Mouse (Mus musculus): ENCODE data around the gene Cspg5. TPM values are rescaled to one million over a fixed set of nuclear protein-coding genes. Genes with fewer than 3 reads are reported as not detected.

Gene Cspg5
- 0.24 TPM for polyA plus RNA-seq (2012; fragmentation: generic; extraction: Trizol)

DNA sequence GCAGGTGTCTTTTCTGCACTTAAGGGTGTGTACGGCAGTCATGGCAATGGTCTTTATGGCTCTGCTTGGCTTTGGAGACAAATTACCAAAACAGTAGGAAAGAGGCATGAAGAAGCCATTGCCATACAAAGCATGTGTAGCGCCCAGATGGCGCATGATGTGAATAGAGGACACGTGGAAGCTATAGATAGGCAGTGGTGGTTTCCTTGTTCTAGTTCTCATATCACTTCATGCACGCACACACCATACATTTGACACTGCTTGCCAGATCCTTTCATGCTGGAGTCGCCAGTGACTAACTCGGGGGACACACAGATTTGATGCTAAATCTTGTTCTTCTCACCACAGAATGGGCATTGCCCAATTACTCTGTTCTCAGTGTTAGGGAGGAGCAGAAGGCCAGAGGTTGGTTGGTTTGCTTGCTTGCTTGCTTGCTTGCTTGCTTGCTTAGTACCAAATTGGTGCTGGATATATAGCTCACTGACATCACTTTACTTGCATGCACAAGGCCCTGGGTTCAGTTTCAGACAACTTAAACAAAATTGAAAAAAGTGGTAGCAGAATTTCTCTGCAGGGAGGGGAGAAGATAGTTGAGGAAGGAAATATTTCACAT is at the start of gene Cspg5:
Gene Cspg5, plus strand, starts transcription at position 563 of the 613 bp plus-strand sequence.
- Histone ChIP-seq H3K4me3 (no peak within 1 kb of the TSS), H3K4me2 (ENCODE audit: low read depth) (no peak within 1 kb of the TSS), H3K36me3 (ENCODE audit: control insufficient read depth, insufficient read depth) (peaks cover 2% of the 10 kb centered on the region), H3K27me3 (ENCODE audit: control insufficient read depth, insufficient read depth, insufficient read length) (no peaks in the 10 kb centered on the region), H3K79me2 (ENCODE audit: control insufficient read depth, insufficient read depth) (no peaks in the 10 kb centered on the region), H3ac (ENCODE audit: control insufficient read depth, insufficient read length) (no peak within 1 kb of the TSS)
- TF ChIP-seq MAX (IDR thresholded peaks at IDR 0.05; ENCODE audit: low read depth) = no peak
- no peak for TF ChIP-seq CEBPB (IDR thresholded peaks at IDR 0.05; ENCODE audit: insufficient read depth, poor library complexity, severe bottlenecking)
- no peak for TF ChIP-seq SRF (IDR thresholded peaks at IDR 0.05; ENCODE audit: control insufficient read depth, insufficient read length, low read depth)
- no peak for TF ChIP-seq POLR2AphosphoS2 (IDR thresholded peaks at IDR 0.05; ENCODE audit: insufficient read length, low read depth)
- TF ChIP-seq MYOD1 (IDR thresholded peaks at IDR 0.05; ENCODE audit: control insufficient read depth in 1 of 3, insufficient read length in 2 of 3, low read depth in 2 of 3) = no peak
- no peak for TF ChIP-seq TCF3 (IDR thresholded peaks at IDR 0.05; ENCODE audit: insufficient read length, low read depth)
- no peak for TF ChIP-seq POLR2A (IDR thresholded peaks at IDR 0.05; ENCODE audit: insufficient read length, low read depth)
- TF ChIP-seq TCF12 (IDR thresholded peaks at IDR 0.05; ENCODE audit: insufficient read depth, poor library complexity, severe bottlenecking) = no peak
- no peak for TF ChIP-seq REST (IDR thresholded peaks at IDR 0.05; ENCODE audit: insufficient read depth, insufficient read length)

DNA sequence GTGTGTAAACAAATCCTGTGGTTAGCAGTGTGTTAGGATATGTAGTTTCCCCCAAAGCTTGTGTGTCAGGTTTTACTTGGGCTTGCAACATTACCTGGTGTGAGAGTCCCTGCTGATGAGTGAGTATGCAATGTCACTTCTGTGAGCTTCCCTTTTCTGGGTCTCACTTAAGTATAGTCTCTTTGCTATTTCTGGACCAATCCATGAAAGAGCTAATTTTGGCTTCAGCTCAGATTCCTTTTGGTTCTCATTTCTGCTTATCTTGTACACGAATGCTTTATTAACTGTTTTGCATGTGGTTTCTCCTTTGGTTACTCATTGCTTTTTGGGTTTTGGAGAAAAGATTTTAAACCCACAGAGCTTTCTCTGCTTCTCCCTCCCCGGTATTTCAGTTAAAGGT is 43.7 kb upstream of the Cspg5 start:
- no peak overlapping the region for H3ac ChIP-seq (ENCODE audit: control insufficient read depth, insufficient read length)
- no peak overlapping the region for H3K4me2 ChIP-seq (ENCODE audit: low read depth)
- H3K36me3 ChIP-seq (ENCODE audit: control insufficient read depth, insufficient read depth) = peaks cover 48% of the 10 kb centered on the region
- no peaks in the 10 kb centered on the region for H3K79me2 ChIP-seq (ENCODE audit: control insufficient read depth, insufficient read depth)
- no peaks in the 10 kb centered on the region for H3K27me3 ChIP-seq (ENCODE audit: control insufficient read depth, insufficient read depth, insufficient read length)
- TF ChIP-seq MAX (IDR thresholded peaks at IDR 0.05; ENCODE audit: low read depth) (no peak), POLR2AphosphoS2 (IDR thresholded peaks at IDR 0.05; ENCODE audit: insufficient read length, low read depth) (no peak), REST (IDR thresholded peaks at IDR 0.05; ENCODE audit: insufficient read depth, insufficient read length) (no peak), MYOG (IDR thresholded peaks at IDR 0.05; ENCODE audit: control insufficient read depth in 1 of 3, insufficient read depth in 1 of 3, insufficient read length in 2 of 3, low read depth in 2 of 3) (no peak), POLR2A (IDR thresholded peaks at IDR 0.05; ENCODE audit: insufficient read length, low read depth) (no peak), TCF3 (IDR thresholded peaks at IDR 0.05; ENCODE audit: insufficient read length, low read depth) (no peak), E2F4 (IDR thresholded peaks at IDR 0.05; ENCODE audit: insufficient read depth) (no peak), USF1 (IDR thresholded peaks at IDR 0.05; ENCODE audit: low read depth) (no peak), TCF12 (IDR thresholded peaks at IDR 0.05; ENCODE audit: insufficient read depth, poor library complexity, severe bottlenecking) (no peak), CEBPB (IDR thresholded peaks at IDR 0.05; ENCODE audit: insufficient read depth, poor library complexity, severe bottlenecking) (no peak), SRF (IDR thresholded peaks at IDR 0.05; ENCODE audit: control insufficient read depth, insufficient read length, low read depth) (no peak)
- H3K4me3 ChIP-seq = no peak overlapping the region

DNA sequence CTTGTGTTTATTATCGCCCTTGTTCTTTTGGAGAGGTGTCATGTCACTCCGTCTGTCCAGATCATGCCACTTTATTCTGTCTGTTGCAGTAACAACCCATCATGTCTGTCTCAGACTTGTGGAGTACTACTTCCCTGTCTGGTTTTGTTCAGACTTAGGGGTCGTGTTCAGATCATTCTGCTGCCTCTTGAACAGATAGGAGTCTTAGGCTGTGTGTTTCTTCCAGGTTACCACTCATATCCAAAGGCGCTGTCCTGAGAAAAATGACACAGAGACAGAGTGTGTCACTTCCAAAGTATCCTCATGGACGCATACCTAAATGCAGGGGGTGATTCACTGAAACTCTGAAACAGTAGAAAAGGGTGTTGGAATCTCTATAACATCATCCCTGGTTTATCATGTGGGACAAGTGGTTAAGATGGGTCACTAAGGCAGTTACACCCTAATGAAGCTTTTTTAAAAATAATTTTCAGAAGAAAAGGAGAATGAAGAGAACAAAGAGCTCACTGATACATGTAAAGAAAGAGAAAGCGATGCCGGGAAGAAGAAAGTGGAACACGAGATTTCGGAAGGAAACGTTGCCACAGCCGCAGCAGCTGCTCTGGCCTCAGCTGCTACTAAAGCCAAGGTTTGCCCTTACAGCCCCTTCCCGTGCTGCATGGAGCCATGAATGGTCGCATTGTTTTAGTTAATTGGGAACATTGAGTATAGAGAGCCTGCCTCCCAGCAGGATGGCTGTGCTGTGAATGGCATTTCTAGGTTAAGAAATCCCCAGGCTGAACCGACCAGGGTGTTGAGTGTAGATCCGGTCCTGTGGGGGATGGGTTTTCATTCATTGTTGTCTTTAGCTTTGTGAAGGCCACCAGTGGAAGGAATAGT is 37.8 kb upstream of the Cspg5 start:
- H3K4me2 ChIP-seq (ENCODE audit: low read depth) = peak overlapping the region; percentile 3
- H3ac ChIP-seq (ENCODE audit: control insufficient read depth, insufficient read length) = no peak overlapping the region
- H3K79me2 ChIP-seq (ENCODE audit: control insufficient read depth, insufficient read depth) = no peaks in the 10 kb centered on the region
- H3K36me3 ChIP-seq (ENCODE audit: control insufficient read depth, insufficient read depth) = peaks cover 66% of the 10 kb centered on the region
- no peaks in the 10 kb centered on the region for H3K27me3 ChIP-seq (ENCODE audit: control insufficient read depth, insufficient read depth, insufficient read length)
- no peak overlapping the region for H3K4me3 ChIP-seq
- peak; percentile 21 for TF ChIP-seq TCF12 (IDR thresholded peaks at IDR 0.05; ENCODE audit: insufficient read depth, poor library complexity, severe bottlenecking)
- TF ChIP-seq MAX (IDR thresholded peaks at IDR 0.05; ENCODE audit: low read depth) = no peak
- TF ChIP-seq MYOG (IDR thresholded peaks at IDR 0.05; ENCODE audit: control insufficient read depth in 1 of 3, insufficient read depth in 1 of 3, insufficient read length in 2 of 3, low read depth in 2 of 3) = peak in 2 of 3 experiments; percentile 41 to 81
- no peak for TF ChIP-seq POLR2A (IDR thresholded peaks at IDR 0.05; ENCODE audit: insufficient read length, low read depth)
- no peak for TF ChIP-seq SRF (IDR thresholded peaks at IDR 0.05; ENCODE audit: control insufficient read depth, insufficient read length, low read depth)
- no peak for TF ChIP-seq POLR2AphosphoS2 (IDR thresholded peaks at IDR 0.05; ENCODE audit: insufficient read length, low read depth)
- TF ChIP-seq MYOD1 (IDR thresholded peaks at IDR 0.05; ENCODE audit: control insufficient read depth in 1 of 3, insufficient read length in 2 of 3, low read depth in 2 of 3) = peak in 2 of 3 experiments; percentile 70 to 78

DNA sequence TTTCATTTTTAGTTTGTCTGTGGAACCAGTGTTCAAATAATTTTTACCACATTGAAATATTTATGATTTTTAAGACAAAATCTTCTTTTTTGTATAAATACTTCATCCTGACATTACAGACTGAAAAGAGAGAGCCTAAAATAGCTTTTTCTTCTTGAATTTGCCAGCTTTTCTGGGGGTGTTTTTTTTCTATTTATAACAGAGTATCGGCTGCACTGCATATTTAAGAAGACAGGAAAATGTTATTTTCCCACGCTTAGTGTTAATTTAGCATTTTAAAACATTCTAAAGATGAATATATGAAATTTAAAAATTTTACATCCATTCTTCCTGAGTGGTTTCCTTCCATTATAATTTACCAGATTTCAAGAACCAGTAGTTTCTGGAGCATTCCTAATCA is 37.1 kb upstream of the Cspg5 start:
- no peak overlapping the region for H3K4me2 ChIP-seq (ENCODE audit: low read depth)

More for the DNA sequence above, 37.1 kb upstream of the Cspg5 start:
- H3K79me2 ChIP-seq (ENCODE audit: control insufficient read depth, insufficient read depth) = no peaks in the 10 kb centered on the region
- H3ac ChIP-seq (ENCODE audit: control insufficient read depth, insufficient read length) = no peak overlapping the region
- no peaks in the 10 kb centered on the region for H3K27me3 ChIP-seq (ENCODE audit: control insufficient read depth, insufficient read depth, insufficient read length)
- peaks cover 68% of the 10 kb centered on the region for H3K36me3 ChIP-seq (ENCODE audit: control insufficient read depth, insufficient read depth)
- no peak overlapping the region for H3K4me3 ChIP-seq
- TF ChIP-seq MYOD1 (IDR thresholded peaks at IDR 0.05; ENCODE audit: control insufficient read depth in 1 of 3, insufficient read length in 2 of 3, low read depth in 2 of 3) = no peak
- no peak for TF ChIP-seq CEBPB (IDR thresholded peaks at IDR 0.05; ENCODE audit: insufficient read depth, poor library complexity, severe bottlenecking)
- no peak for TF ChIP-seq POLR2AphosphoS2 (IDR thresholded peaks at IDR 0.05; ENCODE audit: insufficient read length, low read depth)

Data from myocyte (in vitro differentiated cells).